Mouse (Mus musculus) MEL (cell line): ENCODE data around the gene Hpgd. TPM values are rescaled to one million over a fixed set of nuclear protein-coding genes. Genes with fewer than 3 reads are reported as not detected.

ENCODE experiments used
- DNase-seq: peaks from one replicate; pipeline ENCODE4 v3.0.0; 2011; ENCODE audit warnings: low read depth, low spot score
- H3K27ac ChIP-seq: 2 replicates; pipeline ENCODE4 v1.5.1; 2012; ENCODE audit warnings: low read depth, mild to moderate bottlenecking, control low read depth, low read length, moderate library complexity; ENCODE audit not compliant: control insufficient read depth
- H3K27me3 ChIP-seq, 2 experiments: fragments of 150-350 bp in 1 of 2; sonication (generic) in 1 of 2; 2 replicates each; pipeline ENCODE4 v1.6.1; 2012; ENCODE audit warnings: low read length in 2 of 2, mild to moderate bottlenecking in 2 of 2, improper control_type of control experiment in 1 of 2, moderate library complexity in 1 of 2; ENCODE audit not compliant: insufficient read depth in 2 of 2, control insufficient read depth in 1 of 2
- H3K36me3 ChIP-seq, 2 experiments: 2 replicates each; pipeline ENCODE4 v1.6.1; 2012 to 2014; ENCODE audit warnings: low read length in 2 of 2, improper control_type of control experiment in 1 of 2, inconsistent platforms in 1 of 2, mild to moderate bottlenecking in 1 of 2; ENCODE audit not compliant: insufficient read depth in 2 of 2, control insufficient read depth in 1 of 2
- H3K4me1 ChIP-seq, 2 experiments: fragments of 150-350 bp in 1 of 2; sonication (generic) in 1 of 2; 2 replicates each; pipeline ENCODE4 v1.6.1; 2012; ENCODE audit warnings: low read length in 2 of 2, improper control_type of control experiment in 1 of 2, mild to moderate bottlenecking in 1 of 2; ENCODE audit not compliant: insufficient read depth in 2 of 2, control insufficient read depth in 1 of 2
- H3K4me3 ChIP-seq, 2 experiments: fragments of 150-350 bp in 1 of 2; sonication (generic) in 1 of 2; 2 replicates each; pipeline ENCODE4 v1.5.1; 2012; ENCODE audit warnings: low read depth in 2 of 2, low read length in 2 of 2, mild to moderate bottlenecking in 2 of 2, moderate library complexity in 2 of 2, control low read depth in 1 of 2, improper control_type of control experiment in 1 of 2; ENCODE audit not compliant: control insufficient read depth in 1 of 2, insufficient read depth in 1 of 2
- H3K79me2 ChIP-seq: 2 replicates; pipeline ENCODE4 v1.6.1; 2012; ENCODE audit warnings: mild to moderate bottlenecking, low read length, moderate library complexity; ENCODE audit not compliant: control insufficient read depth, poor library complexity, insufficient read depth
- H3K9ac ChIP-seq: 2 replicates; pipeline ENCODE4 v1.6.1; 2012; ENCODE audit warnings: low read depth, mild to moderate bottlenecking, control low read depth, low read length, moderate library complexity; ENCODE audit not compliant: control insufficient read depth, poor library complexity, severe bottlenecking
- H3K9me3 ChIP-seq: fragments of 150-350 bp; sonication (generic); replicated peaks from 2 replicates; pipeline ENCODE4 v1.6.1; 2012; ENCODE audit warnings: mild to moderate bottlenecking, low read length, improper control_type of control experiment, moderate library complexity; ENCODE audit not compliant: insufficient read depth
- BHLHE40 ChIP-seq: IDR thresholded peaks from 2 replicates; pipeline ENCODE4 v1.6.1; 2012; ENCODE audit warnings: low read depth, mild to moderate bottlenecking, inconsistent platforms, low read length, improper control_type of control experiment, borderline replicate concordance
- CHD1 ChIP-seq: IDR thresholded peaks from 2 replicates; pipeline ENCODE4 v1.6.1; 2012; ENCODE audit warnings: low read depth, mild to moderate bottlenecking, inconsistent platforms, low read length, improper control_type of control experiment
- CHD2 ChIP-seq: IDR thresholded peaks from 2 replicates; pipeline ENCODE4 v1.6.1; 2011; ENCODE audit warnings: low read length, improper control_type of control experiment
- E2F4 ChIP-seq: IDR thresholded peaks from 2 replicates; pipeline ENCODE4 v1.6.1; 2011; ENCODE audit warnings: low read depth, low read length, improper control_type of control experiment, borderline replicate concordance
- ELF1 ChIP-seq: IDR thresholded peaks from 2 replicates; pipeline ENCODE4 v1.6.1; 2014; ENCODE audit warnings: low read depth, mild to moderate bottlenecking, inconsistent platforms, low read length, improper control_type of control experiment, moderate library complexity
- EP300 ChIP-seq, 2 experiments: IDR thresholded peaks; 2 replicates each; pipeline ENCODE4 v1.6.1; 2011; ENCODE audit warnings: improper control_type of control experiment in 2 of 2, low read length in 2 of 2, low read depth in 1 of 2, mild to moderate bottlenecking in 1 of 2
- ETS1 ChIP-seq: IDR thresholded peaks from 2 replicates; pipeline ENCODE4 v1.6.1; 2012; ENCODE audit warnings: low read depth, mild to moderate bottlenecking, inconsistent platforms, low read length, improper control_type of control experiment, moderate library complexity
- GABPA ChIP-seq: IDR thresholded peaks from 2 replicates; pipeline ENCODE4 v1.6.1; 2012; ENCODE audit warnings: low read depth, mild to moderate bottlenecking, inconsistent platforms, low read length, improper control_type of control experiment, moderate library complexity
- HCFC1 ChIP-seq: IDR thresholded peaks from 2 replicates; pipeline ENCODE4 v1.6.1; 2012; ENCODE audit warnings: low read depth, mild to moderate bottlenecking, inconsistent platforms, low read length, improper control_type of control experiment, moderate library complexity
- KAT2A ChIP-seq: conservative IDR thresholded peaks from 2 replicates; pipeline ENCODE4 v1.6.1; 2012; ENCODE audit warnings: low read depth, low read length, improper control_type of control experiment, inconsistent platforms
- MAFK ChIP-seq: IDR thresholded peaks from 2 replicates; pipeline ENCODE4 v1.6.1; 2011; ENCODE audit warnings: low read depth, mild to moderate bottlenecking, low read length, improper control_type of control experiment, borderline replicate concordance
- MAZ ChIP-seq: IDR thresholded peaks from 2 replicates; pipeline ENCODE4 v1.6.1; 2012; ENCODE audit warnings: low read depth, mild to moderate bottlenecking, inconsistent platforms, low read length, improper control_type of control experiment
- MXI1 ChIP-seq: IDR thresholded peaks from 2 replicates; pipeline ENCODE4 v1.6.1; 2011; ENCODE audit warnings: mild to moderate bottlenecking, low read depth, low read length, improper control_type of control experiment
- MYB ChIP-seq: IDR thresholded peaks from 2 replicates; pipeline ENCODE4 v1.6.1; 2011; ENCODE audit warnings: mild to moderate bottlenecking, low read depth, low read length, improper control_type of control experiment
- NELFE ChIP-seq: IDR thresholded peaks from 2 replicates; pipeline ENCODE4 v1.6.1; 2011; ENCODE audit warnings: low read depth, low read length, improper control_type of control experiment
- POLR2AphosphoS2 ChIP-seq: IDR thresholded peaks from 2 replicates; pipeline ENCODE4 v1.6.1; 2011; ENCODE audit warnings: low read length, improper control_type of control experiment
- RAD21 ChIP-seq: IDR thresholded peaks from 2 replicates; pipeline ENCODE4 v1.6.1; 2011; ENCODE audit warnings: mild to moderate bottlenecking, low read depth, low read length, improper control_type of control experiment
- SIN3A ChIP-seq: IDR thresholded peaks from 2 replicates; pipeline ENCODE4 v1.6.1; 2012; ENCODE audit warnings: low read length, improper control_type of control experiment, inconsistent platforms
- TAL1 ChIP-seq: IDR thresholded peaks from 2 replicates; pipeline ENCODE4 v1.6.1; 2012; ENCODE audit warnings: mild to moderate bottlenecking, inconsistent platforms, low read length, moderate library complexity, mixed read lengths
- TCF12 ChIP-seq: IDR thresholded peaks from 2 replicates; pipeline ENCODE4 v1.6.1; 2014; ENCODE audit warnings: low read depth, mild to moderate bottlenecking, inconsistent platforms, low read length, improper control_type of control experiment, moderate library complexity
- UBTF ChIP-seq: IDR thresholded peaks from 2 replicates; pipeline ENCODE4 v1.6.1; 2012; ENCODE audit warnings: low read depth, mild to moderate bottlenecking, inconsistent platforms, low read length, improper control_type of control experiment, moderate library complexity, borderline replicate concordance; ENCODE audit not compliant: insufficient read depth
- USF2 ChIP-seq, 2 experiments: IDR thresholded peaks; 2 replicates each; pipeline ENCODE4 v1.6.1; 2011 to 2012; ENCODE audit warnings: improper control_type of control experiment in 2 of 2, low read length in 2 of 2, borderline replicate concordance in 1 of 2, inconsistent platforms in 1 of 2, low read depth in 1 of 2, mild to moderate bottlenecking in 1 of 2; ENCODE audit not compliant: insufficient read depth in 1 of 2
- polyA plus RNA-seq, 2 experiments: library from polyadenylated mRNA; stranded (reverse) in 1 of 2; unstranded in 1 of 2; fragments of >175 nt in 1 of 2; fragments of >200 nt in 1 of 2; gene quantifications; 2 replicates each; pipeline versions ENCODE4 v1.2.1 to v1.2.4; 2012; ENCODE audit warnings: low replicate concordance in 2 of 2, low read depth in 1 of 2; ENCODE audit not compliant: insufficient read length in 2 of 2, insufficient read depth in 1 of 2, missing spikeins in 1 of 2
- total RNA-seq: library from RNA; depleted of rRNA; stranded (reverse); fragments of 300-350 nt; gene quantifications from 2 replicates; pipeline ENCODE4 v1.2.3, GENCODE M21; 2012

Gene Hpgd
- total and polyA plus RNA-seq, 3 experiments, result not detected

DNA sequence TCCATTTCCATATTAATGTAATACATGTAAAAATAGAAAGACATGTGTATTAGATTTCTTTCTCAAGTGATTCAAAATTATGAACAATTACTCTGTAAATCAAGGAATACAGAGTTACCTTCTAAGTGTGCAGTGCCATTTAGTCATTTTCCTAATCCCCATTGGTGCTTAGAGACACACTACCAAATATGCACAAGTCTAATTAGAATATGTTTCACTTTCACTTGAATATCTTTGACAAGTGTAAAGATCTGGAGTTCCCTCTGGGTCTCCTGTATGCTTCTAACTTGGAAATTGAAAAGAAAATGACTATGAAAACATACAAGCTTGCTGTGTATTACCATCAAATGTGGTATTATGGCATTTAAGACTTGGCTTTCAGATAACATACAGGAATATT, 19.1 kb upstream of the Hpgd start:
- H3K9ac ChIP-seq, result no peak overlapping the region
- no peaks in the 10 kb centered on the region for H3K27me3 ChIP-seq
- no peaks in the 10 kb centered on the region for H3K36me3 ChIP-seq
- no peaks in the 10 kb centered on the region for H3K9me3 ChIP-seq
- H3K4me3 ChIP-seq, result no peak overlapping the region
- H3K27ac ChIP-seq, result no peak overlapping the region
- DNase-seq, result no peak
- H3K79me2 ChIP-seq, result no peaks in the 10 kb centered on the region
- H3K4me1 ChIP-seq, result no peaks in the 10 kb centered on the region
- TF ChIP-seq CHD2 (no peak), BHLHE40 (no peak), GABPA (no peak), UBTF (no peak), MXI1 (no peak), HCFC1 (no peak), NELFE (no peak), POLR2AphosphoS2 (no peak), USF2 (IDR thresholded peaks at IDR 0.05; ENCODE audit: borderline replicate concordance in 1 of 2, insufficient read depth in 1 of 2, low read depth in 1 of 2, low read length in 2 of 2) (no peak), EP300 (IDR thresholded peaks at IDR 0.05; ENCODE audit: low read depth in 1 of 2, low read length in 2 of 2) (no peak)
- TF ChIP-seq, all 39 proteins: peak for 0

GRCm38 (mm10) chr8:56277810-56278528, 16.4 kb upstream of the Hpgd start:
- no peak for DNase-seq
- H3K4me1 ChIP-seq, result no peaks in the 10 kb centered on the region
- H3K9me3 ChIP-seq, result no peaks in the 10 kb centered on the region
- no peak overlapping the region for H3K4me3 ChIP-seq
- H3K79me2 ChIP-seq, result no peaks in the 10 kb centered on the region
- H3K27ac ChIP-seq, result no peak overlapping the region
- TF ChIP-seq SIN3A, result no peak
- TF ChIP-seq E2F4, result no peak
- TF ChIP-seq NELFE, result no peak
- no peak for TF ChIP-seq POLR2AphosphoS2
- TF ChIP-seq MAFK, result no peak
- TF ChIP-seq ETS1, result no peak
- TF ChIP-seq MXI1, result no peak
- no peak for TF ChIP-seq BHLHE40
- TF ChIP-seq TCF12, result no peak
- TF ChIP-seq MYB, result no peak
- no peak for TF ChIP-seq MAZ
- no peak for TF ChIP-seq KAT2A
- no peak for TF ChIP-seq CHD1
- TF ChIP-seq RAD21, result no peak
- TF ChIP-seq ELF1, result no peak
- TF ChIP-seq TAL1, result no peak
- no peak overlapping the region for H3K9ac ChIP-seq
- H3K27me3 ChIP-seq, result no peaks in the 10 kb centered on the region
- no peaks in the 10 kb centered on the region for H3K36me3 ChIP-seq
